Mouse (Mus musculus): Measurements from ENCODE around the gene Gm9837.
"Not testable (repeated sequence)": the region's sequence is repeated elsewhere in the genome, so short reads cannot be mapped to it uniquely, and the experiment has no call there.

The Gm9837 gene

GRCm38 (mm10) chr11:53428716-53429057 is 41.6 kb downstream of the Gm9837 start:
- no peak for ATAC-seq (ENCODE audit: insufficient number of reproducible peaks, low FRiP score, low TSS enrichment)

- ATAC-seq (ENCODE audit: insufficient number of reproducible peaks, low FRiP score, low TSS enrichment): no peak
Observed at GRCm38 (mm10) chr11:53427993-53428715, 42.1 kb downstream of the Gm9837 start.

- ATAC-seq (ENCODE audit: insufficient number of reproducible peaks, low FRiP score, low TSS enrichment): not testable (repeated sequence)
Observed at GRCm38 (mm10) chr11:53426914-53427313, 43.4 kb downstream of the Gm9837 start.

- no peak for ATAC-seq (ENCODE audit: insufficient number of reproducible peaks, low FRiP score, low TSS enrichment)
Observed at GRCm38 (mm10) chr11:53425711-53426255, 44.5 kb downstream of the Gm9837 start.

- ATAC-seq (ENCODE audit: insufficient number of reproducible peaks, low FRiP score, low TSS enrichment): no peak
Observed at GRCm38 (mm10) chr11:53425251-53425650, 45.0 kb downstream of the Gm9837 start.

- ATAC-seq (ENCODE audit: insufficient number of reproducible peaks, low FRiP score, low TSS enrichment): no peak
Observed at GRCm38 (mm10) chr11:53424826-53425225, 45.5 kb downstream of the Gm9837 start.

- no peak for ATAC-seq (ENCODE audit: insufficient number of reproducible peaks, low FRiP score, low TSS enrichment)
Observed at GRCm38 (mm10) chr11:53423036-53423435, 47.2 kb downstream of the Gm9837 start, which contains the start of gene Leap2. Leap2 (minus strand) TSS chr11:53423170.

Data from cerebellum, adult (tissue).